Mouse (Mus musculus) stomach, postnatal 0 days (tissue): ENCODE measurements around the gene Calm2.

Source experiments
- CTCF ChIP-seq: IDR thresholded peaks from 2 replicates; pipeline ENCODE4 v1.5.1; 2016; ENCODE audit warnings: antibody characterized with exemption, low read depth, mild to moderate bottlenecking, moderate library complexity
- EP300 ChIP-seq: optimal IDR thresholded peaks from 2 replicates; pipeline ENCODE3; 2016; ENCODE audit warnings: antibody characterized with exemption

DNA sequence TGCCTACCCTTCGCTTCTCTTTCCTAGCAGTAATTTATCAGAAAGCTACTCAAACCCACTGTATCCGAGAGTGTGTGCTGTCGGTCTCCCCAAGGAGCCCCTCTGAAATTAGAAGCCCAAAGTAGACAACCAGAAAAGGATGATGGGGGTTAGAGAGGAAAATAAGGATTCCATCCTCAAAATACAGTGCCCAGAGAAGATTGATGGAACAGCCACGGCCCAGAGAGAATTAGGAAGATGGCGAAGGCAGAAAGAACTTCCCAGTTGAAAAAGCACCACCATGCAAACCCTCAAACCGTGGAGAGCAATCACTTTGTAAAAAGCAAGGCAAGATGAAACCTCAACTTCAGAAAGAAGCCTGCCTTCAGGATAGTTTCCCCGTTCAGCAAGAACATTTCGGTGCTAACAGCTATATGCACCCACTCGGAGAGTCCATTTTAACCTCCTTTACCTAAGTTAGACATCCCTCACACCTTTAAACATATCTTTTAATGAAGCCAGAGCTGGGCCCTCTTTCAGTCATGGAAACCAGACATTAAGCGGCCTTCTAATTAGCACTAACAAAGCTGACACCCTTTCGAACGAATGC, 971 bp upstream of the Calm2 start:
- TF ChIP-seq EP300 (no peak), CTCF (no peak)
